Mouse (Mus musculus) bone marrow, adult 2 months (tissue): ENCODE data around the gene Ndufs4. TPM values are rescaled to one million over a fixed set of nuclear protein-coding genes. Genes with fewer than 3 reads are reported as not detected.

Source experiments
- H3K27ac ChIP-seq: fragments of 200-500 bp; 2 replicates; pipeline ENCODE4 v1.5.1; 2012; ENCODE audit warnings: low read depth, mild to moderate bottlenecking, control low read depth, inconsistent platforms, low read length; ENCODE audit not compliant: control insufficient read depth, poor library complexity, insufficient read depth
- H3K4me1 ChIP-seq: fragments of 200-500 bp; 2 replicates; pipeline ENCODE4 v1.6.1; 2011; ENCODE audit warnings: low read length; ENCODE audit not compliant: control insufficient read depth, insufficient read depth
- H3K4me3 ChIP-seq: fragments of 200-500 bp; replicated peaks from 2 replicates; pipeline ENCODE3; 2011; ENCODE audit warnings: mild to moderate bottlenecking, low read depth, low read length, control low read depth; ENCODE audit not compliant: control insufficient read depth
- CTCF ChIP-seq: fragments of 200-500 bp; IDR thresholded peaks from 2 replicates; pipeline ENCODE4 v1.5.1; 2011; ENCODE audit warnings: low read length, control low read depth; ENCODE audit not compliant: control insufficient read depth, insufficient read depth
- POLR2A ChIP-seq: fragments of 200-500 bp; IDR thresholded peaks from 2 replicates; pipeline ENCODE4 v1.6.1; 2011; ENCODE audit warnings: low read depth, mild to moderate bottlenecking, control low read depth, low read length, borderline replicate concordance; ENCODE audit not compliant: control insufficient read depth
- WGBS: fragments of 180-500 bp; shearing (Covaris S2); methylation state at CpG from one replicate; pipeline ENCODE4 v1.1.7; 2018; 5-methylcytosine and 5-hydroxymethylcytosine counted together
- polyA plus RNA-seq: library from polyadenylated mRNA; stranded (reverse); fragments of >200 nt; gene quantifications from 2 replicates; pipeline ENCODE4 v1.2.4, GENCODE M21; 2011; ENCODE audit warnings: low replicate concordance; ENCODE audit not compliant: missing spikeins, insufficient read depth, insufficient read length

The Ndufs4 gene
- polyA plus RNA-seq, 1 experiment, result 93.8 TPM

GRCm38 (mm10) chr13:114277277-114277676, 110.8 kb downstream of the Ndufs4 start:
- no peaks in the 10 kb centered on the region for H3K4me1 ChIP-seq
- H3K4me3 ChIP-seq, result no peak overlapping the region
- H3K27ac ChIP-seq, result no peak overlapping the region
- WGBS, result 86% methylated on average over 5 of the region's 5 CpGs
- no peak for TF ChIP-seq POLR2A
- TF ChIP-seq CTCF, result no peak

GRCm38 (mm10) chr13:114271410-114272105, 116.5 kb downstream of the Ndufs4 start:
- Histone ChIP-seq H3K4me3 (no peak overlapping the region), H3K4me1 (no peaks in the 10 kb centered on the region), H3K27ac (no peak overlapping the region)
- 85% methylated on average over 16 of the region's 16 CpGs for WGBS
- no peak for TF ChIP-seq POLR2A

GRCm38 (mm10) chr13:114267741-114268140, 120.3 kb downstream of the Ndufs4 start:
- WGBS, result 84% methylated on average over 9 of the region's 9 CpGs
- Histone ChIP-seq H3K27ac (no peak overlapping the region), H3K4me1 (no peaks in the 10 kb centered on the region), H3K4me3 (no peak overlapping the region)
- TF ChIP-seq POLR2A, result no peak
- no peak for TF ChIP-seq CTCF

- WGBS, result 82% methylated on average over 7 of the region's 7 CpGs
- H3K4me1 ChIP-seq, result no peaks in the 10 kb centered on the region; the same call in 1 of the 2 replicates
- no peak for TF ChIP-seq CTCF
- TF ChIP-seq POLR2A, result no peak
- no peak overlapping the region for H3K27ac ChIP-seq
- H3K4me3 ChIP-seq, result no peak overlapping the region
These were observed 127.4 kb downstream of the Ndufs4 start for GRCm38 (mm10) chr13:114260486-114261205.

- Histone ChIP-seq H3K4me1 (no peaks in the 10 kb centered on the region; the same call in 1 of the 2 replicates), H3K4me3 (no peak overlapping the region), H3K27ac (no peak overlapping the region)
- WGBS, result 86% methylated on average over 10 of the region's 10 CpGs
- no peak for TF ChIP-seq POLR2A
- no peak for TF ChIP-seq CTCF
These were observed 133.4 kb downstream of the Ndufs4 start for GRCm38 (mm10) chr13:114254697-114255096.

Other genes starting within 250 kb of the Ndufs4 start
- gene Fst, start 70.7 kb upstream of the Ndufs4 start, polyA plus RNA-seq, result 1.4 and 3.0 TPM in 2 replicates